Mouse (Mus musculus): ENCODE measurements around the gene Ski.
A peak's percentile ranks its signal among the peaks of the same experiment; 100 is the strongest.

Ski gene

DNA sequence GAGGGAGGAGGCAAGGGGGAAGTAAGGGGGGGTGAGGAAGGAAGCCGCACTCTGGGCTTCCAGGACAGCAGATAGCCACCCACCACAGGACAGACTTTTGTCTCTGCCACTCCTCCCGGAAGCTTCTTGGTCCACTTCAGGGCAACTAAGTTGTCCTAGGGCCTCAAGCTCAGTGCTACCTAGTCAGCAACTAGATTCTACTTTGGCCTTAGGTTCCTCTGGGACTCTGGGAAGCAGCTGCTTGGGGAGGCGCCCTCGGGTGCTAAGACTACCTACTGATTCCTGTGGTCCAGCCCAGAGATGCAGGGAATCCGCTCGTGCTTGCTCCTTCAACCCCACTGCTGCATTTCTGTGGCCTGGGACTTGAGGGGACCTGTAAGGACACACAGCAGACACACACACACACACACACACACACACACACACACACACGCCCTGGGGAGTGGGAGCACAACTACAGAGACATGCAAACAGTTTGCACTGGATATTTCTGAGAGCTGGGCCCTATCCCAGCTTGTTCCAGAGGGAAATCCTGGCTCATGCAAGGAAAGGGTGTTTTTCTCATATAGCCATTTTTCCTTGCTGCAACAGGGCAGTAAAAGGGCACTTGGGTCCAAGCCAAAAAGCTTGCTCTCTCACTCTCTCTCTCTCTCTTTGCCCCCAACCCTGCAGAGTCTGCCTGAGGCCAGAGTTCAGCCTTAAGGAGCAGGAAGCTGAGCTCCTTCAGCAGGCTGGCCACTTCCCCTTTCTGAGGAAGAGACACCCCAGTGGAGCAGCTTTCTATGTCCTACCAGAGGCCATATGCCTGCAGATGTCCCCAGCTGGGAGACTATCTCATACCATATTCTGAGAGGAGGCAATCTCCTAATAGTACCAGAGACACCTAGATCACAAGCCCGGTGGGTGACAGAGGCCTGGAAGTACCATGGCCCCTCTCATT, 12.2 kb upstream of the Ski start:
- peak; percentile 71 for DNase-seq (ENCODE audit: extremely low read depth, low read depth)

DNA sequence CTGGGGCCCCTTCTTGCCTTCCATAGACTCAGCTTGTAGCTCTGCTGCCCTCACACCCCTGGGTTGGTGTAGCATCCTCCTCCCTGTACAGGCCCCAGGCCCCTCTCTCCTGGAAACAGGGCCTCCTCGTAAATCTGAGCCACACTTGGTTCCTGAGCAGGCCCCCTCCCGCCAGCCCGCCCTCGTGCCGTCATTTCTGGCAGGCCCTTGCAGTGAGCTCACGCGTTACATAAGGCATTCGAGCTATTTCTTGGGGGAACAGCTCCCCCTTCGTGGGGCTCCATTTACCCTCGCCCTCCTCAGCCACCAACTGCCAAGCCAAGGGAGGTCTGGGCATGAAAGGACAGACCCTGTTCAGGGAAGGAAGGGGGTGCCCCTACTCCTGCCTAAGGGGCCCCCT, 11.5 kb upstream of the Ski start:
- DNase-seq (ENCODE audit: extremely low read depth, low read depth), result no peak

DNA sequence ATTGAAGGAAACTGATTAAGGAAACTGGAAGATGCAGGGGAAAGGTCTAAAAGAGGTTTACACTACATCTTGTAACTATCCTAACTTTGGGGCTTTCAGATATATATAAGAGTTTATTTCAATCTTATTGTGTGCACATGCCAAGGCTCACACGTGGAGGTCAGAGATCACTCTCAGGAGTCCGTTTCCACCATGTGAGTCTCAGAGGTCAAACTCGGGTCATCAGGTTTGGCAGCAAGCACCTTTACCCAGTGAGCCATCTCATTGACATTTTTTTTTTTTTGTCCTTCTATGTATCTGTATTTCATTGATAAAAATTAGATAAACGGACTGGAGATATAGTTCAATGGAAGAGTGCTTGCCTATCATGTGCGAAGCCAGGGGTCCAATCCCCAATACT, 6.1 kb upstream of the Ski start:
- no peak for DNase-seq (ENCODE audit: extremely low read depth, low read depth)

DNA sequence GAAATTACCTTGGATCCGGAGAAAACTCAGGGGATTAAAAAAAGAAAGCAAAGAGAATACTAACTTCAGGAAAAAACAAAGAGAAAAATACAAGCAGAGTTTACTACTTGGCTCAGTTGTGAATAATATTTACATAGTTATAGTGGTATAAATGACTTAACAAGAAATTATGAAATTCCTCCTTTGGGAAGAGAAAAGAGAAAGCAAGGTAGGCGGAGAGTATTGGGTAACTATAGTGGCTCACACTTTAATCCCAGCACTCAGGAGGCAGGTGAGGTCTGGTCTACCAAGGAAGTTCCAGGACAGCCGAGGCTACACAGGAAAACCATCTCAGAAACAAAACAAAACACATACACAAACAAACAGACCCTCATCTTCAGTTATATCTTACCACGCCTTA, 5.6 kb upstream of the Ski start:
- DNase-seq (ENCODE audit: extremely low read depth, low read depth), result no peak

DNA sequence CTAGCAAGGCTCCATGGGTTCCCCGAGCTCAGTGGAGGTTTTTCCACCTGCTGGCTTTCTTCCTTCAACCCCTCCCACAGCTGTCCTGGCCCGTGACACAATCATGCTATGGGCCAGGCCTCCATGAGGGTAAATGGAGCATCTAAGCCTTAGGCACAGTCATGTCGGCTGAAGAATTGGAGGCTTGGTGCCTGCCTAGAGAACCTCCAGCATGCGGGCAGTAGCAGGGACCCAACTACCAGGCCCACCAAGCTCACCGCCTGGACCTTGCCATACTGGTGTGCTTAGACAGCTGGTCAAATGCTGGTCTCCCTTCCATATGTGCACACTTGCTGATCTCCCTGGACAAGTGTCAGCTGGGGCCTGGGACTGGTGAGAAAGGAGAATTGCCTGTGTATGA, 3.5 kb upstream of the Ski start:
- no peak for DNase-seq (ENCODE audit: extremely low read depth, low read depth)

DNA sequence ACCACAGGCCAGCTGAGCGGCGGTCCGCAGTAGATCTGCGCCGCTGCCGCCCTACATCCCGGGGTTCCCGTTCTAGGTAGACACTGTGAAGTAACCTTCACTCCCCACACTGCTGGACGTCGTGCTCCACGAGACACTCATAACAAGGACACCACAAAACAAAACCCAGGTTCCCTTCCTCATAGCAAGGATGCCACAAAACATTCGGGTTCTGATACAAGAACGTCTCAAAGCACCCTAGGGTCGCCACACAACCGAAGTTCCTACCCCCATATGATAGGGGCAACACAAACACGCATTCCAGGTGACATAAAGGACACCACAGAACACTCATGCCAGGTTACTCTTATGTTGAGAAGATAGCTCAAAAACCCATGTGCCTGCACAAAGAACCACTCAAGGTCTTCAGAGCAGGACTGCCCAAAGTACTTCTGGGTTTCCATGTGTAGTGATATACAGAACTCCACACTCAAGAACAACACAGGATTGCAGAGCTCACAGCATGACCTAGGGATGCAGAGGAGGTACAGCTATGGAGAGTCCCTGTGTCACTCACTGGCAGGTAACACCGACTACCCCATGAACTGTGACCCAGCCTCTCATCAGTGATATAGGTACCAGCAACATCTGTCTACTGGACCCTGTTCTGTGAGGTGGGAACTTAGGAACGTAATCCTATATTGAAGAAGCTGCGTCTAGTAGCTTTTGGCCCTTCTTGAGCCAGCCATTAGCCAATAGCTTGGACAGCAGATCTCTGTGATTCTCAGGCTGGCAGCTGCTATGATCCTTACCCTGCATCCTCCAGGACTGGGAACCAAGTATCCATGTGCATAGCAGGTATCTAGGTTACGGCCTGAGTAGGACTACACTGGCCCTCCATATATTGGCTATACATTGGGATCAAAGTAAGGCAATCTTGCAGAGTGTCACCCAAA, 1.5 kb upstream of the Ski start:
- no peak for DNase-seq (ENCODE audit: extremely low read depth, low read depth)

DNA sequence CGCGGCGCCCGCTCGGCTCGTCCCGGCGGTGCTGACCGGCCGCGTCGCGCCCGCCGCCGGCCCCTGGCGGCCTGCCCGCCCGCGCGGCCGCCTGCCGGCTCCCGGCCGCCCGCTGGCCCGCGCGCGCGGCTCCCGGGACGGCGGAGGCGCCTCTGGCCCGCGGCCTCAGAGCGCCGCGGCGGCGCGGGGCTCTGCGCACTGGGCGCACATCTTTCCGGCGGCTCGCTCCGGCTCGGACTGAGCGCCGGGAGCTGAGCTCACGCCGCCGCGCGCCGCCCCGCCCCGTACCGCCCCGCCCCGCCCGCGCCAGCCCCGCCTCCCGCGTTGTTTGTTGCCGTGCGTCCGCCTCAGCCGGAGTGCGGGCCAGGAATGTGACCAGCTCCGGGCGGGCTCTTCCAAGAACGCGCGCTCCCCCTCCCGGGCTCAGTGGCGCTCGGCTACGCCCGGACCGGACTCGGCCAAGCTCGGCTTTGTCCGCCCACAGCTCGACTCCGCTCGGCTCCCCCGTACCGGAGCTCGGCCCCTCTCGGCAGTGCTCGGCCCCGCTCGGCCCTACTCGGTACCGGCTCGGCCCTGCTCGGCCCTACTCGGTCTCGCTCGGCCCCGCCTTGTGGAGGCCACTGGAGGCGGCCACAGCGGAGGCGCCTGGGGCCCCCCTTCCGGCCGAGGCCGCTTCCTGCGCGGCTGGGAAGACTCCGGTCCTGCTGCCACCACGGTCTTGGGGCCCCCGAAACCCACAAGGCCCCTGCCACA, 625 bp upstream of the Ski start:
- DNase-seq (ENCODE audit: extremely low read depth, low read depth), result peak; percentile 80

DNA sequence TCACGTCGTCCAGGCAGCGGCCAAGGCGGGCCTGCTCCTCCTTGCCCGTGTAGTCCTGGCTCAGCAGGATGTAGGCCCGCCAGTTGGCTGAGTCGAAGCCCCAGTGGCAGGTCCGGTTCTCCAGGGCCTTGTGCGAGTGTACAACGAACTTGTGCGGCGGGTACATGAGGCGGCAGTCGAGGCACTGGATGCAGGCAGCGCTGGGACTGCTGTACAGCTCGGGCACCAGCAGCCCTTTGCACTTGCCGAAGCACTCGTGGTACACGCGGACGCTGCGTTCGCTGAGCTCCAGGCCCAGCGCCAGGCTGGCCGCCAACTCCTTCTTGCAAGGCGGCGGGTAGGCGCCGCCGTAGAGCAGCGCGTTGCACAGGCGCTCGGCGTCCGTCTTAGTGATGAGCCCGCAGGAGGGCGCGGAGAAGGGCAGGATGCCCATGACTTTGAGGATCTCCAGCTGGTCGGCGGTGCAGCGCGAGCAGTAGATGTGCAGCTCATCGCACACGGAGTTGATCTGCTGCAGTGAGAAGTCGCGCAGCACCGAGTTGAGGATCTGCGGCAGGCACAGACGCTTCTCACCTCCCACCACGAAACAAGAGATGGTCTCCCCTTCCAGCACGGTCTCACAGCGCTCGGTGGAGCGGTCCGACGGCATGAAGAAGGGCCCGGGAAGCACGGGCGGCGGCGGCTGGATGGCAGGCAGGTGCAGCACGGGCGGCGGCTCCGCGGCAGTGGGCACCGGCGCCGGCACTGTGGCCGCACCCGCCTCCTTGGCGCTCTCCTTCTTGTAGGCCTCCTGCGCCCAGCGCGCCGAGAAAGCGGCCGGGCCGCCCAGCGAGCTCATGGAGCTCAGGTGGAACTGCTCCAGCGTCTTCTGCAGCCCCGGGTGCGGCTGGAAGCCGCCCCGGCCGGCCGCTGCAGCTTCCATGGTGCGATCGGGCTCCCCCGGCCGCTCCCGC, 517 bp downstream of the Ski start:
- peak; percentile 41 for DNase-seq (ENCODE audit: extremely low read depth, low read depth)

DNA sequence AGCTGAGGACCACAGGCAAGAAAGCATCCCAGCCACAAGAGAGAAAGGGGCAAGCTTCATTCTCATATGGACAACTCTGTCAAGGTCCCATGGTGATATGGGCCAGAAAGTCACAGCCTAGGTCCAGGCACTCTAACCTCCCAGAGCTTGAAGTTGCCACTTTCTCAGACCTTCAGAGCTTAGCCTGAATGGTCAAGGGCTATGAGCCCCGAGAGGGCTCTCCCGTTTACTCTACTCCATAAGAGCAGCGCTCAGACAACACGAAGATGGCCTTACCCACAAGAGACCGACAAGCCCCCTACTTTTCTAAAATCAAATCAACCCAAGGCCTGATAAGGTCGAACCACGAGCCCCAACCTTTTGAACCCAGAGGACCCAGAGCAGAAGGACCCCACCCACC, 1.3 kb downstream of the Ski start:
- no peak for DNase-seq (ENCODE audit: extremely low read depth, low read depth)

DNA sequence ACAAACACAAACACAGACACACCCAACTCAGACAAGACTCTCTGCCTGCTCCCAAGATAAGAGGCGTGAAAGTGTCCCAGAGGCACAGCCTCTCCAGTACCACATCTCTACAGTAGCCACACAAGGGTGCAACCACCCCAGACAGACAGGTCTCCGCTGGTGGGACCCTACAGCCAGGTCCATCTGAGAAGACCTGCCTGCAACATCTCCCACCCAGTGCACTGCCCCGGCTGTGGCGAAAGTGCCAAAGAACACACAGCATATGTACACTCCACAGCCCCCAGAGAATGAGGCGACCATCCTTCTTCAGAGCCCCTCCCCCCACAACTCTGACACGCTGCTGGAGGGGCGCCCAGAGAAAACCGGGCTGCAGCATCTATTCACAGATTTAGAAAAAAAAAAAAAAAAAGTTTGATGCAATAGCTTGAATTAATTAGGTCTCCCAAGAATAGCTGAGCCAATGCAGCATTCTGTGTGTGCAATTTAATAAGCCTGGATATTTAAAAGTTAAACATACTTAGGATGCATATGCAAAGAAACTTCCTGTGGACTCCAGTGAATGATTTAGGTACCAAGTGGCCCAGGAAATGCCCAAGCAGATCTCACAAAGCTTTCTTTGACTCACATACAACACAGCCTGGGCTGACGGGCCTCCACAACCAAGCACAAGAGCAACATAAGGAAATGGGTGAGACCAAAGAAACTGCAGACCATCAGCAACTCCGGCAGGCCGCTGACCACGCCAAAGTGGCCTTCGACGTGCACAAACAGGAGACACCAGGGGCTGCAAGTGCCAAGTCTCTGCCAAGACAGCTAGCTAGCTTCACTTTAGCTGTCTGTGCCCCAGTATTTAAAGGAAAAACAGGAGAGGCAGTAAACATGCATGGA, 1.9 kb downstream of the Ski start:
- no peak for DNase-seq (ENCODE audit: extremely low read depth, low read depth)

DNA sequence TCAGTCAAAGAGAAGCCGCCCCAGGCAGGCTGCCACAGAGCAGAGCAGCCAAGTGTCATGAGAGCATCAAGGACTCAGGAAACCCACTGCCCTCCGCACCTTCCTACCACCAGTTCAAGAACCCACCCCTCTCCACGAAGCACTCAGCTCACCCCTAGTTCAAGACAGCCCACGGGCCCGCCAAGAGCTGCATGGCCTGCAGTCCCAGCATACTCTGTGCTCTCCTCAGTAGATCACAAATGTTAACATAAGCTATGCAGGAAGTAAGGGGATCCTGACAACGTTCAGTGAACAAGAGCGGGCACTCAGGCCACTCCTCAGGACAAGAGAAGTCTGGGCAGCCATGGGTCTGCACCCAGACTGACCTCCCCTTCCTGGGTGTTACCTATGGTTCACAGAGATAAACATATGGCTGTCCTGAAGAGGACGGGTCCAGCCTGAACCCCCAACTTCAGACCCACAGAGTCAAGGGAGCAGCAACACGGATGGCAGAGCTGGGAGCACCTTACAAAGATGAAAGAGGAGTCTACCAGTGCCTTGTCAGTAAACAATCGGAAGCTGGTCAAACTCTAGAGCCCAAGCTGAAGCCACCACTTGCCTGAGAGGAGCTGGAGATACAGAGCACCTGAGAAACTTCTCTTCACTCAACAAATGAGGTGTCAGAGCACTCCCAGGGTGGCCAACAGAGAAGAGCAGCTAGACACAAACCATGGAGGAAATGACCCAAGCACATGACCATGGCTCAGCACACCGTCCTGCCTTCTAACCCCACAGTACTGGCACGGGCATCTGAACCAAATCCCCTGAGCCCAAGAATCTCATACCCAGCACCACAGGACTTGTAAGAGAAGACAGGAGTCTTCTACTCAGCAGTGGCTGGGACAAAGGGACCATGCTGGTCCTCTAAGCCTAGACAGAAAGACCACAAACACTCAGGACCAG, 2.9 kb downstream of the Ski start:
- no peak for DNase-seq (ENCODE audit: extremely low read depth, low read depth)

DNA sequence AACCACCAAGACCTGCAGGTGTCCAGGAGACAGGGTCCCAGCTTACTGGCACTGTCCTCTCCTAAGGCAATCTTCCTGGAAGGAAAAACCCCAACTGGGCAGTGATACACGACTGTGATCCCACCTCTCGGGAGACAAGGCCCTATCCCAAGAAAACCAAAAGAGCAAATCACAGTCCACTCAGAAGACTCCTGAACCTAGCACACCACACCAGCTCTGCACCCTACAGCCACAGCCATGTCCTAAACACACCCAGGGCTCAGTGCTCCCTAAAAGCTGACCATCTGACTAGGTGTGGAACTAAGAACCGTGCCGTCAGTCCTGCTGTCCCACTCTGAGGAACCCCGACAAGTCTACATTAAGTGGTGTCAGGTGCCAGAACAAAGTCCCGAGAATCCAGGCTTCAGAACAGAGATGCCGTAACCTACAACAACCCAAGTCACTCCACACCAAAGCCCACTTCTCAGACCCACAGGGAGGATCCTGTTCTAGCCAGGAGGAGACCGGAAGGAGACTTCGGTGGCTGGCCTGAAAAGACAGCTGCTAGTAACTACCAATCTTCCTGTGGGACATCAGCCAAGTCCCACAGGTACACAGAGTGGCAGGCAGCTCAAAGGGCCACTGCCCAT, 4.2 kb downstream of the Ski start:
- DNase-seq (ENCODE audit: extremely low read depth, low read depth), result no peak

DNA sequence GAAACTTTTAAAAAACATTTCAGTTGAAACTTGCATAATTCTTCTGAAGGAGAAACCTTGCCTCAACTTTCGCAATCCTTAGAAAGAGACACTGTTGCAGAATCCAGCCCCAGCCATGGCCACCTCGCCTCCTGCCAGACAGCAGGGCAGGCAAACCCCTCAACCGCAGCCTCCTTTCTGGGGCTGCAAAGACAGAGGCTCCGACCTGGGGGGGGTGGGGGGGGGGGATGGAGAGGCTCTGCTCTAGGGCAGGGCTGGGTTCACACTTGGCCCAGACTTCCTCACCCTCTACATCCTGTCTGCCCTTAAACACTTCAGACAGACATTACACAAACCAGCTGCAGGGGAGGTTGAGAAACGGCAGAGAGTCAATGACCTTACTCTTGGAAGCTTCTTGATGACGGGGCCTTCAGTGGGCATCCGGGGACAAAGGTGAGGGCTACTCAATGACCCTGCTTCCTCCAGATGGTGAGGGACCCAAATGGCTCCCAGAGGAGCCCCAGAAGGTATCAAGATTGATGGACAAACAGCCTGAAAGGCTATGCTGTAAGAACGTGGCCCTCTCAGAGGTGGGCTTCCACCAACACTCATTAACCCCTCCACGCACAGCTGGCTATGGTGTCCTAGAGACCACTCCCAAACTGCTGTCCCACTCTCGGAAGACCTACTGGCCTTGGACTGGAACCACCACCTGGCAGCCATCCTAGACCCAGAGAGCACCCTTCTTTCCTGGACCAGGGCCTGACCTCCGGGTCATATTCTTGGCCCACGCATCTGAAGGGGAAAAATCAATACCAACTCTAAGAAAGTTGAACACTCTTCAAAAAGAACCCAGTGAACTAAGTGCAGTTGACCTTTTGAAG, 4.9 kb downstream of the Ski start:
- no peak for DNase-seq (ENCODE audit: extremely low read depth, low read depth)

DNA sequence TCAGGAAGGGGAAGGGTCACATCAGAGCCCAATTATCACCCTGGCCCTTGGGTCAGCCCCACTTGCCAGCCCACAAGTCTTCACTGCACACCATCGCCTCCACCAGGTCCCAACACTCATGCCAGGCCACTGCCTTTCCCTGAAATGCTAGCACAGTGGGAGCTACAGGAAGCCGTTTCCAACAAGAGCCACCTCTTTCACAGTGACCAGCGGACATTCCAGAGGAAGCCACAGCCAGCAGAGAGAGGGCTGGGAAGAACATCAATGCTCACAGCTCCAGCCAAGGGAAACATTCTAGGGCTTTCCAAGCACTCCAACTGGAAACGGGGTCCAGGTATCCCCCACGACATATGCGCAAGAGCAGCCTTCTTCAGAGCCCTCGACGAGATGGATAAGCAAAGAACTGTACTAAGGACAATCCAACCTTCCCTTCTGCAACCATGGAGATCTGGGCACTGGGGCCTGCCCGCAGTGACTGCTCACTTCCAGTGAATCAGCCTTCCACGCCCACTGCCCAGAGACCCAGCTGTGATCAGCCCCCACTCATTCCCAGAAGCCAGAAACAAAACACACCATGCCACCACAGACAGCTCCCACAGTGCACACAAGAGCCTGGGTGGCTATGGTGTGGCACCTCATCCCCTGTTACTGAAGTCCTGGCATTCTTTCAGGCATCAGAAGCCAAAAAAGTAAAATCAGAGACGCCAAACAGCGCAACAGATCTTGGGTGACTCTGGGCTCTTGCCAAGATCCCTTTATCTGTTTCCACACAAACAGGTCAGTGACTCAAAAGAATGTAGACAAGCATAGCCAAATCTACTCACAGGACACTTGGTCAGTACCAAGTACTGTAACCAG, 6.4 kb downstream of the Ski start:
- DNase-seq (ENCODE audit: extremely low read depth, low read depth), result no peak

DNA sequence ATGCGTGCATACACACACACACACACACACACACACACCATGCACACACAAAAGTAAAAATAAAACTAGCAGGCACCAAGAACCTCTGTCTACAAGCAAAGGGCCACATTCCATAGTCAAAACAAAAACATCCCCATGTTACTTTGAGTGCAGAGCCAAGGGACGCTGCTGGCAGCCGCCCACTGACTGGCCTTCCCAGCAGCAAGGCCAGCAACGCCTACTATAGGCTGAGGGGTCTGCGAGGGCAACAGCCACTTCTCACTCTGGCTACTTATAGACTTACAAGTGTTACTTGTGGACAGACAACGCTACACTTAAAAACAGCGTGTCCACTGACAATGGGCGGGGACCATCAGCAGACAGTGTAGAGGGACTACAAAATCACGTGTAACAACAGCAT, 7.2 kb downstream of the Ski start:
- no peak for DNase-seq (ENCODE audit: extremely low read depth, low read depth)

DNA sequence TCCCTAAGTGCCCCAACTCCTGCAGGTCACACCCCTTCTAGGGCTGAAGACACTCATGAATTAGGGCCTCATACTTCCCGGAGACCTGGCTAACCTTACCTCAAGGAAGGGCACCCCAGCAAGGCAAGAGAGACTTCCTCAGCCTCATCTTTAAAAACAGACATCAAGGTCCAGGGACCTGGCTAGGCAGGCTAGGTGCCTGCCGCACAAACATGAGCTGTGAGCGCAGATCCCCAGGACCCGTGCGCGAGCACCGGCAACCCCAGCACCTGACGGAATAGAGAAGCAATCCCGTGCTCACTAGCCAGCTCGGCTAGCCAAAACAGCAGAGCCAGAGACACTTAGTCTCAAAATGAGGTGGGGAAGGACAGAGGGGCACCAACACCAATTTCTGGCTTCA, 7.6 kb downstream of the Ski start:
- DNase-seq (ENCODE audit: extremely low read depth, low read depth), result no peak
